ENCODE assay signal across 16 mouse cellular contexts in the genomic region with DNA sequence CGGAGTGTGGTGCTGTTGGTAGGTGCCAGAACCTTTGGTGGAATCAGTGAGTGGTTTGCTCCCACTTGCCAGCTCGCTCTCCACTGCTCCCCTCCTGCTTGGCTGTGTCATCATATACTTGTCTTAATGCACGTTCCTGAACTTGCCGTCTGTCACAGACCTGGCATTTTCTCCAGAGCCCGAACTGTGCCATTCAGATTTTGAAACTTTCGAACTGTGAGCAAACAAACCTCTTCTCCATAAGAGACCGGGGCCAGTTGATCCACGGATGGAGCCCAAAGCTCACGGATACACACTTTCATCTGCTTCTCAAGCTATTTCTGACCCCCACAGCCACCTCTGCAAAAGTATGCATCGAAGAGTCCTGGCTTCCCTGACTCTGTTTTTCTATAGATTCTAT.
"Had no signal": no experiment of that assay in that cellular context is flagged by ENCODE, and none has a peak within 500 bp of the region (broad histone marks: within the 10 kb centered on the region; RNA-seq: fewer than 3 reads in every experiment).

No protein-coding gene starts in this region.

- H3K36me3 ChIP-seq: neural tube, embryonic 13.5 days; neural tube, embryonic 15.5 days; stomach, embryonic 15.5 days had no signal

- DNase-seq: retina, postnatal 1 day; right cerebral cortex, adult 18-20 months; right cerebral cortex, postnatal 14 days; right cerebral cortex, postnatal 25 days; right cerebral cortex, postnatal 4 days; spleen, adult 18-20 months; thymus, adult 18-20 months; thymus, adult 2 months; thymus, postnatal 14 days; thymus, postnatal 25 days; thymus, postnatal 36 days; thymus, postnatal 4 days had no signal

- H3K4me3 ChIP-seq: neural tube, embryonic 13.5 days; neural tube, embryonic 15.5 days; stomach, embryonic 15.5 days had no signal

- H3K4me2 ChIP-seq: neural tube, embryonic 13.5 days; neural tube, embryonic 15.5 days; stomach, embryonic 15.5 days had no signal

- H3K9me3 ChIP-seq: neural tube, embryonic 15.5 days; stomach, embryonic 15.5 days had no signal

- H3K27ac ChIP-seq: neural tube, embryonic 13.5 days; neural tube, embryonic 15.5 days; stomach, embryonic 15.5 days; stomach, postnatal 0 days had no signal

- H3K27me3 ChIP-seq: neural tube, embryonic 13.5 days; neural tube, embryonic 15.5 days; stomach, embryonic 15.5 days had no signal

- H3K9ac ChIP-seq: neural tube, embryonic 13.5 days; neural tube, embryonic 15.5 days; stomach, embryonic 15.5 days had no signal

- H3K4me1 ChIP-seq: stomach, embryonic 15.5 days had no signal
